Mouse (Mus musculus) C2C12 (cell line): ENCODE data around the gene Ttbk1. TPM values are rescaled to one million over a fixed set of nuclear protein-coding genes. Genes with fewer than 3 reads are reported as not detected.

Source experiments
- H3K27me3 ChIP-seq: one replicate; pipeline ENCODE4 v1.6.1; 2011; ENCODE audit not compliant: control insufficient read depth, insufficient read depth, insufficient read length
- H3K36me3 ChIP-seq: one replicate; pipeline ENCODE4 v1.6.1; 2011; ENCODE audit not compliant: control insufficient read depth, insufficient read depth
- H3K4me3 ChIP-seq: one replicate; pipeline ENCODE4 v1.5.1; 2011; ENCODE audit warnings: mild to moderate bottlenecking, control low read depth; ENCODE audit not compliant: poor library complexity, insufficient read depth, severe bottlenecking
- H3K79me2 ChIP-seq: one replicate; pipeline ENCODE4 v1.6.1; 2011; ENCODE audit not compliant: control insufficient read depth, insufficient read depth
- H3K79me3 ChIP-seq: one replicate; pipeline ENCODE4 v1.6.1; 2011; ENCODE audit warnings: low read depth, control low read depth
- H3ac ChIP-seq: one replicate; pipeline ENCODE3; 2011; ENCODE audit warnings: low read depth; ENCODE audit not compliant: control insufficient read depth, insufficient read length
- CEBPB ChIP-seq: IDR thresholded peaks from one replicate; pipeline ENCODE4 v1.6.1; 2011; ENCODE audit warnings: low read depth, mild to moderate bottlenecking, control low read depth, moderate library complexity
- CTCF ChIP-seq: IDR thresholded peaks from one replicate; pipeline ENCODE4 v1.5.1; 2011; ENCODE audit not compliant: control insufficient read depth, insufficient read depth, insufficient read length
- FOSL1 ChIP-seq: IDR thresholded peaks from one replicate; pipeline ENCODE4 v1.8.0; 2011; ENCODE audit warnings: mild to moderate bottlenecking, low read length; ENCODE audit not compliant: poor library complexity, insufficient read depth, severe bottlenecking
- MAX ChIP-seq: IDR thresholded peaks from one replicate; pipeline ENCODE4 v1.6.1; 2011; ENCODE audit warnings: mild to moderate bottlenecking, control low read depth
- MYOD1 ChIP-seq: IDR thresholded peaks from one replicate; pipeline ENCODE4 v1.6.1; 2011; ENCODE audit warnings: low read depth; ENCODE audit not compliant: control insufficient read depth, insufficient read length
- MYOG ChIP-seq: IDR thresholded peaks from one replicate; pipeline ENCODE4 v1.6.1; 2011; ENCODE audit not compliant: control insufficient read depth, insufficient read length; ENCODE audit errors: extremely low read depth
- USF1 ChIP-seq: IDR thresholded peaks from one replicate; pipeline ENCODE4 v1.6.1; 2011; ENCODE audit warnings: low read depth, mild to moderate bottlenecking, control low read depth, moderate library complexity
- polyA plus RNA-seq: library from polyadenylated mRNA; unstranded; fragments of >200 nt; fragmentation: generic; extraction: Trizol; gene quantifications from one replicate; pipeline ENCODE4 v1.2.1, GENCODE M21; 2012; ENCODE audit warnings: missing spikeins

Ttbk1 gene
- polyA plus RNA-seq, 1 experiment: 0.01 TPM

DNA sequence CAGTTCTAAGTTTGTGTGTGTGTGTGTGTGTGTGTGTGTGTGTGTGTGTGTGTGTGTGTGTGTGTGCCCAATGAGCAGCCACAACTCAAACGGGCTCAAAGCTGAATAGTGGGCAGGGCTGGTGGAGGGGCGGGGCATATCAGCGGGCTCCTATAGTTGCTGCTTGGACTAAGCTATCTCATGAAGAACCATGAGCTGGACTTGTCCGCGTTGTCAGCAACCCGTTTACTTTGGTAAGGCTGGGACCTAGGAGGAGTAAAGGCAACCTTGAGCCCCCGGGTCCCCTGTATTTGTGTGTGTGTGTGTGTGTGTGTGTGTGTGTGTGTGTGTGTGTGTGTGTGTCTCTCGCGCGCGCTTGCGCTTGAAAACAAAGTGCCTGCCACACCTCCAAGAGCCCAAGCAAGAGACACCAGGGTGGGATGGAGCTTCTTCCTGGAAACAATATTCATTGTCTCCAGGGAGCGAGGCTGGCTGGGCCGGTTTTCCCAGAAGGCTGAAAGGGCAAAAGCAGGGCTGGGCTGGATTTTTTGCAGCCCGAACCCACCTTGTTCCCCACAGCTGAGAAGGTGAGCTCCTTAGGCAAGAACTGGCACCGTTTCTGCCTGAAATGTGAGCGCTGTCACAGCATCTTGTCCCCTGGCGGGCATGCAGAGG, 58.6 kb downstream of the Ttbk1 start, which contains the start of gene Crip3:
Gene Crip3, plus strand, starts transcription at position 166 of the 654 bp plus-strand sequence.
- Histone ChIP-seq H3K79me3 (no peaks in the 10 kb centered on the region), H3K79me2 (no peaks in the 10 kb centered on the region), H3K27me3 (peaks cover 27% of the 10 kb centered on the region), H3K36me3 (no peaks in the 10 kb centered on the region), H3ac (no peak within 1 kb of the TSS), H3K4me3 (no peak within 1 kb of the TSS)
- TF ChIP-seq USF1 (no peak), FOSL1 (no peak), MYOG (no peak), MYOD1 (no peak), MAX (no peak), CTCF (no peak)

DNA sequence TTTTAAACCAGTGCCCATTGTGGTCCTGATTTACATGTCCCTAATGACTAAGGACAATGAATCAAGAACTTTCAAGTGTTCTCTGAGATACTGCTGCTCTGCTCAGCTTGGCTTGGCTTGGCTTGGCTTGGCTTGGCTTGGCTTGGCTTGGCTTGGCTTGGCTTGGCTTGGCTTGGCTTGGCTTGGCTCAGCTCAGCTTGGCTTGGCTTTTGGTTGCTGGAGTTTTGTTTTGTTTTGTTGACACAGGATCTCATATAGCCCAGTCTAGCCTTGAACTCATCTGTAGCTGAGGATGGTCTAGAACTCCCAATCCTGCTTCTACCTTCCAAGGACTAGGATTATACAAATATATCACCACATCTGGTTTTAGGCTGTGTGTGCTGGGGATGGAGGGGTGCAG, 61.0 kb downstream of the Ttbk1 start:
- no peak for TF ChIP-seq USF1
- TF ChIP-seq MYOG: no peak
- no peak for TF ChIP-seq MYOD1
- TF ChIP-seq MAX: no peak
- no peak for TF ChIP-seq CTCF
- no peak for TF ChIP-seq CEBPB
- no peak for TF ChIP-seq FOSL1
- no peaks in the 10 kb centered on the region for H3K79me3 ChIP-seq
- H3K79me2 ChIP-seq: no peaks in the 10 kb centered on the region
- peaks cover 17% of the 10 kb centered on the region for H3K27me3 ChIP-seq
- H3ac ChIP-seq: no peak overlapping the region
- no peaks in the 10 kb centered on the region for H3K36me3 ChIP-seq
- no peak overlapping the region for H3K4me3 ChIP-seq

DNA sequence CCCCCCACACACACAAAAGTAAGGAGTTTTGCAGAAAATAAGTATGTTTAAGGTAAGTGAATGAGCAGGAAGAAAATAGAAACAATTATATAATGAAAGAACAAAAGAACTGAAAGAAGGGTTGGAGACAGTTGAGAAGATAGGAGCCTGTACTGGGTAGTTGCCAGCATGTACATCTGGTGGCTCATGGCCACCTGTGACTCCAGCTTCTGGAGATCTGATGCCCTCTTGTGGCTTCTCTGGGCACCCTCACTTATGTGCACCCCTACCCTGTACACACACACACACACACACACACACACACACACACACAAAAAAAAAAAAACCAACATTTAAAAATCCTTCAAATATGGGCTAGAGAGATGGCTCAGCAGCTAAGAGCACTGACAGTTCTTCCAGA, 67.8 kb downstream of the Ttbk1 start:
- no peaks in the 10 kb centered on the region for H3K79me3 ChIP-seq
- no peaks in the 10 kb centered on the region for H3K36me3 ChIP-seq
- no peak overlapping the region for H3ac ChIP-seq
- TF ChIP-seq CTCF (no peak), CEBPB (no peak), FOSL1 (no peak), USF1 (no peak), MYOD1 (no peak), MAX (no peak), MYOG (no peak)
- H3K79me2 ChIP-seq: no peaks in the 10 kb centered on the region
- H3K27me3 ChIP-seq: no peaks in the 10 kb centered on the region
- no peak overlapping the region for H3K4me3 ChIP-seq

DNA sequence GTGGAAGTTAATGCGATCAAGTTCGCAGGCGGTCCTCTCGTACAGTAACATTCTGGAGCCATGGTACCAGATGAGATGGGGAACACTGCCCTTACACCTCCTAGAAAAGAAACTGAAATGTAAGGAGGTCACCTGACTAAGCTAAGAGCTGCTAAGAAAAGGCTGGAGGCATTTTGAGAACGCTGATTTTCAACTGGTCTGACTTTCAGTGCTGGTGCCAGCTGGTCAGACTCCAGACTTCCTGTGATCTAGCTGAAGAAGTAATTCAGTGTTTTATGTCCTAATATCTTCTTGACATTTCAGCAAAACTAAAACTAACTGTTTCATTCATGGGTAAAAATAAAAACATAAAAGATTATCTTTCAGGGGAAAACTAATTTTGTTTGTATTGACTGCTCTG, 68.8 kb downstream of the Ttbk1 start:
- Histone ChIP-seq H3ac (no peak overlapping the region), H3K79me2 (no peaks in the 10 kb centered on the region), H3K27me3 (no peaks in the 10 kb centered on the region), H3K4me3 (no peak overlapping the region), H3K36me3 (no peaks in the 10 kb centered on the region), H3K79me3 (no peaks in the 10 kb centered on the region)
- TF ChIP-seq FOSL1: no peak
- TF ChIP-seq CTCF: no peak
- no peak for TF ChIP-seq MAX
- no peak for TF ChIP-seq USF1
- no peak for TF ChIP-seq MYOD1
- no peak for TF ChIP-seq CEBPB
- no peak for TF ChIP-seq MYOG

DNA sequence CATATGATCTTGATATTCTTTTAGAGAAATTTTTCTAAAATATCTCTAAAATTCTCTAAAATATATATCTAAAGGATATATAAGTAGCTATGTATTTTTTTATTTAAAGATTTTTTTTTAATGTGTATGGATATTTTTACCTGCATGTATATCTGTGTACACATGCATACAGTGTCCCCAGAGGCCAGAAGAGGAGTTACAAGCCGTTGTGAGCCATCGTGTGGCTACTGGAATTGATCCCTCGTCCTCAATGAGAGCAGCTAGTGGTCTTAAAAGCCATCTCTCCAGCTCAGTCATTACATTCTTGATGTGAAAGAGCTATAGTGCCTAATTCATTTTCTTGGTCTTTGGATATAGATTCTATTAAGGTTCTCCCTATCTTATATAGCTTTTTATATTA, 79.0 kb downstream of the Ttbk1 start:
- H3K36me3 ChIP-seq: peaks cover 40% of the 10 kb centered on the region
- no peak for TF ChIP-seq USF1
- TF ChIP-seq MYOD1: no peak
- TF ChIP-seq CEBPB: no peak
- no peak for TF ChIP-seq FOSL1
- TF ChIP-seq MYOG: no peak
- no peak for TF ChIP-seq MAX
- TF ChIP-seq CTCF: no peak
- no peak overlapping the region for H3ac ChIP-seq
- no peak overlapping the region for H3K4me3 ChIP-seq
- H3K79me3 ChIP-seq: no peaks in the 10 kb centered on the region
- no peaks in the 10 kb centered on the region for H3K79me2 ChIP-seq
- no peaks in the 10 kb centered on the region for H3K27me3 ChIP-seq
